Mouse (Mus musculus) ES-Bruce4 (cell line): Measurements from ENCODE around the gene Pde4d.

Source experiments
- CTCF ChIP-seq: IDR thresholded peaks from one replicate; pipeline ENCODE4 v1.8.1; 2011; ENCODE audit warnings: low read depth, low read length
- EP300 ChIP-seq: IDR thresholded peaks from 2 replicates; pipeline ENCODE4 v1.6.1; 2011; ENCODE audit warnings: low read depth, low read length; ENCODE audit not compliant: insufficient read depth
- POLR2A ChIP-seq: IDR thresholded peaks from one replicate; pipeline ENCODE4 v1.8.1; 2011; ENCODE audit warnings: low read length; ENCODE audit not compliant: insufficient read depth

GRCm38 (mm10) chr13:109915501-109915900, 1465.8 kb downstream of the Pde4d start:
- TF ChIP-seq CTCF (no peak), EP300 (no peak), POLR2A (no peak)
